Mouse (Mus musculus) hematopoietic stem cell, adult 5-6 weeks (primary cell): ENCODE measurements around the gene Rnft2. TPM values are rescaled to one million over a fixed set of nuclear protein-coding genes. Genes with fewer than 3 reads are reported as not detected.

Experiments used
- ATAC-seq, 2 experiments: fragments of 125-278 bp in 1 of 2; replicated peaks in 1 of 2; 2 replicates each; pipeline ENCODE4 v1.8.0; 2016 to 2017; ENCODE audit warnings: inconsistent platforms in 2 of 2, mild to moderate bottlenecking in 2 of 2, moderate number of reproducible peaks in 2 of 2, low read depth in 1 of 2, moderate TSS enrichment in 1 of 2; ENCODE audit not compliant: low FRiP score in 2 of 2, poor library complexity in 2 of 2, severe bottlenecking in 2 of 2, insufficient read depth in 1 of 2, low TSS enrichment in 1 of 2
- total RNA-seq: library from RNA; stranded (forward); fragments of 172-1452, 232-1000 nt; gene quantifications from 2 replicates; pipeline ENCODE4 v1.2.3, GENCODE M21; 2017

Rnft2 gene
- total RNA-seq, 1 experiment from 2014 or later: not detected

DNA sequence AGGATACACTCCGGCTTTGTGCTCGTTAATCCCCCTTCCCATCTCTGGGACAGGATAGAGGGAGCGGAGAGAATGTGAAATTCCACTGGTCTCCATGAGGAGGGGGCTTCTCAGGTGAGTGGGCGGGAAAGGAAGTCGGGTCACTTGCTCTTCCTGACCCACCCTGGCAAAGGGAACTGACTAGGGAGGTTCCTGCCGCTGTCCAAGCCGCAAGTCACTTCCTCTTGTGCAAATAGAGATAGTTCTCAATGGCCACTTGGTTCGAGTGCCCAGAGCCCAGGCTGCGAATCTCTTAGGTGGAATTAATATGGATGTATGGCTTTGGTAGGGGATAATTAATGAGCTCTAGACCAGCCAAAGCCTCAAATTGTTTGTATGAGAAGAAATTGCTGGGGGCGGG is 15.1 kb upstream of the Rnft2 start:
- peak in 1 of 2 experiments; percentile 61; a peak in 1 of 4 replicates for ATAC-seq

DNA sequence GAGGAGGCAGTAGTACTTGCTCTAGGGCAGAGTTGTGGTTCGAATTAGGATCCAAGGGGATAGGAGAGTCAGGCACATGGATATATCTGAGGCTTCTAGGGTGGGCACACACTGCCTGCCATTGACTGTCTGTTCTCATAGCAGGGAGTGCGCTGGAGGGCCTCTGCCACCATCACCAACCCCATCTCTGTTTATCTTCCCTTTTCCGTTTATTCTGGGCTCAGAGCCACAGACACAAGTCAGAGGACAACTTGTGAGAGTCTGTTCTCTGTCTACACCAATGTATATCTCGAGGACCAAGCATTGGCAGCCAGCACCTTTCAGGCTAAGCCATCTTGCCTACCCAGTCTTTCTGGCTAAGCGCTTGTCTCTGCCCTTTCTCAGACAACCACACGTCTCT is 14.7 kb upstream of the Rnft2 start:
- ATAC-seq: peak in 1 of 2 experiments; percentile 37; a peak in 2 of 4 replicates

DNA sequence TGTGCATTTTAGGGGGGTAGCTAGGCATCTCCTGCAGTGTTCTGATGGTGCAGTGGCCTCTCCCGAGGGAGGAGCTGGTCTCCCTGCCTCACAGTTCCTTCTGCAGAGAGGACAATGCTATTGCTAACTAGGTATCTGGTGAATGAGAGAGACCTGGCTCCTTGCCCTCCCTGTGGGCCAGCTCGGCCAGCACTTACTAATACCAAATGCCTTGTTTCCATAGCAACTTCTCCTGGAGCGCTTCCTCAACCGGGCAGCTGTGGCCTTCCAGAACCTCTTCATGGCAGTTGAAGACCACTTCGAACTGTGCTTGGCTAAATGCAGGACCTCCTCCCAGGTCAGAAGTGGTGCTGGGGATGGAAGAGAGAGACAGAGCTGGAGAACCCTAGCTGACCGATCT is 14.2 kb upstream of the Rnft2 start:
- ATAC-seq: no peak

DNA sequence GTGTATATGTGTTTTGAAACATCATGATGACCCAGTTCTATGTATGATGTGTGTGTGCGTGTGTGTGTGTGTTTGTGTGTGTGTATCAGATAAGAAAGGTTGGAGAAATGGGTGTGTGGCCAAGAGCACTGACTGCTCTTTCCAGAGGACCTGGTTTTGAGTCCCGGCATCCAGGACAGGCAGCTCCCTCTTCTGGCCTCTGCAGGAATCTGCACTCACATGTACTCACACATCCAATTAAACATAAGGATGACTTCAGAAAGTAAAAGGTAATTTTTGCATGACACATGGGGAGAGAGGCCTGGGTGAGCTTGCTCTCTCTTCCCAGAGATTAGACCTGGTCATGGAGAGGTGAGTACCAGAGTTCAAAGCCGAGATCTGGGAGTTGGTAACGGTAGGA is 12.1 kb upstream of the Rnft2 start:
- ATAC-seq: no peak

DNA sequence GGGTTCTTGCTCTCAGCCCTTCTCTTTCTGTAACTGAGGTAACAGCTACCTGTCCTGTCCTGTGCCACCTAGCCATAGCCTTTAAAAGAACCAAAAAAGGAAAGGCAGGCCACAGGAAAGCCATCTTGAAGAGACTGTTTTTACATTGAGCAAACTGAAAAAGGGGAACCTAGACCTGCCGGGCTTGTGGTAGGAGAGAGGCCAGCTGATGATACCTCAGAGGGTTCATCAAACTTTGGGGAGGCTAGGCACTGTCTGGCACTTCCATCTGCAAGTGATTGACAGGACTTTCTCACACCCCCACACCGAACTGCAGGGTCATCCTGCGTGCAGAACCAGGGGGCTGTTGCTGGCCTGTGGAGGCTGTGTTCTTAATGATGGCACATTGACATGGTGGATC is 8.6 kb upstream of the Rnft2 start:
- ATAC-seq: peak; percentile 53 to 73

DNA sequence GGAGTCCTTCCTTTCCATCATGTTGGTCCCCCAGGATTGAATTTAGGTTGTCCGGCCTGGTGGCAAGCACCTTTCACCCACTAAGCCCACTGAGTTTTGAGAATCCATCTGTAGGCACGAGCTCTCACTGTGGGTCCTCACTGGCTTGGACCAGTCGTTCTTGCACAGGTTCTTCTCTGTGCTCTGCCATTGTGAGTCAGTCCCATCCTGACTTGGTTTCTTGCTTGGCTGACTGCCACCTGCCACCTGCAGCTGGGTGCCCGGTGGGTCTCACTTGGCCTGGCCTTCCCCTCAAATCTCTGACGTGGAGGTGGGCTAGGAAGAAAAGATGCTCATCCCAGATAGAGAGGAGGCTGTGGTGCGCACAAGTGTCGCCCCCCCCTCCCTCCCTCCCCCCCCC is 6.1 kb upstream of the Rnft2 start:
- no peak for ATAC-seq

DNA sequence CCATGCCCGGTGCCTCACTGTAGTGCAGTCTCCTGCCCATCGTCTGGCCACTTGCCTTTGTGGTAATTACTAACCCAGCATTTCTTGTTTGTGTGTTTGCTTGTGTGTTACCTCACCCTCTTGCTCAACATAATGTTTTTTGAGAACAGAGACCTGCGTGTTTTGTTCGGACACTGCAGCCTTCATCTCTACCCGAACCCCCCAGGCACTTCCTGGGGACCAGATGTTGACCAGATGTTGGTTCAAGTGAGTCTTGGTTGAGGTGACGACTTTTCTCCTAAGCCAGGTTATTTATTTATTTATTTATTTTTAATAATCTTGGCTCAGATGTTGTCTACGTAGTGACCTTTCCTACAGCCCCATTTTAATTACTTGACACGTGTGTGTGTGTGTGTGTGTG is 2.5 kb upstream of the Rnft2 start:
- no peak for ATAC-seq

DNA sequence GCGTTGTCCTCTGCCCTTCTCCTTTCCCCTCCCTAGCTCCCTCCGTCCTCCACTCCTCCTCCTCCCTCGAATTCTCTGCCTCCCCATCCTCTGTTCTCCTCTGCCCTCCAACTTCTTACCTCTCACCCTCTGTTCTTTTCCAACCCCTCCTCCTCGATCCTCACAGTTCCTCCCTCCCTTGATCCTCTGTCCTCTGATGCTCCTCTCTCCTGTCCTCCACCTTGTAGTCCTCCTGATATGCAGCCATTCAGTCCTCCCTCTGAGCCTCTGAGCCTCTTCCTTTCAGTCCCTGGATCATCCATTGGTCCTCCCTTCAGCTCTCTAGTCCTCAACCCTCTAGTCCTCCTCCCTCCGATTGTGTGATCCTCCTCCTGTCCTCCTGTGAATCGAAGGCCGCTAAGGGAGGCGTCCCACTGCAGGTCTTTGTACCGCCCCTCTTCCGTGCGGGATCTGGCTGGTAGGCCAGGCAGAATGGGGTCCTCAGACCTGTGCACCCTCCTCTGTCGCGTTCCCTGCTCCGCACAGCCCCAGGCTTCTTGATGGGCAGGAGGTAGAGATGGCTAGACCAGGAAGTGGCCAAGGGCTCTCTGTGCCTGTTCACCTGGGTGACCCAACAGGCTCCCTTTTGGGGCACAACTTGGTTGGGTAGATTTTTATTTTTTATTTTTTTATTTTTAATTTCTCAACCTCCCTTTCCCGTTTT is 841 bp upstream of the Rnft2 start:
- ATAC-seq: no peak

DNA sequence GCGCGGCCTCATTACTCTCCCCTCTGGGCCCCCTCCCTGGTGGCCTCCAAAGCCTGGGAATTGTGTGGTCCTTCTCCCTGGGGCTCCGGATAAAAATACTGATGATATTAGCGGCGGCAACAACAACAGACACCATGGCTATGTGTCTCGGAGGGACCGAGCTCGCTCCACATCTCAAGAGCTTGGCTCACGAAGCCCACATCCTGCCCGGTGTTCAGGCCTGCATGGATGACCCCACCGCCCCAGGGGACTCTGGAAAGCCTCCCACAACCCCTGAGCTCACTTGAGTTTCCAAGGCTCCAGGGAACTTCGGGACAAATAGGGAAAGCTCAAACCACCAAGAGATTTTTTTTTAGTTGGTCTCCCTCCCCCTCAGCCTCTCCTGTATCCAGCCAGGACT is 5.2 kb downstream of the Rnft2 start:
- ATAC-seq: no peak

DNA sequence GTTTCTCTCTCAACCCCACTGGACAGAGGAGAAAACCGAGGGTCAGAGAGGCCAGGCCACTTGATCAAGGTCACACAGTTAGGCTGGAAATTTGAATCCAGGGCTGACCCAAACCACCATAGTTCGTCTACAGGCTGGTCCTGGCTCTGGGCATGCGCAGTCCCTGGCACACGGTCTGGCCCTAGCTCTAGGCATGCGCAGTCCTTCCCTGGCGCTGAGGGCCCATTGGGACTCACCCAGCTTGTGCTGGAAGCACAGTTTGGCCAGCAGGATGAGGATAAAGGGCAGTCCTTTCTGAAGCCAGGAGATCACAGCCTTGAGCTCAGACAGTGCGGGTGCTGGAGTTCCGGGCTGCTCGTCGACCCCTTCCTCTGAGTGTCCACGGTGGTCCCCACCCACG is 8.0 kb downstream of the Rnft2 start:
- ATAC-seq: no peak

DNA sequence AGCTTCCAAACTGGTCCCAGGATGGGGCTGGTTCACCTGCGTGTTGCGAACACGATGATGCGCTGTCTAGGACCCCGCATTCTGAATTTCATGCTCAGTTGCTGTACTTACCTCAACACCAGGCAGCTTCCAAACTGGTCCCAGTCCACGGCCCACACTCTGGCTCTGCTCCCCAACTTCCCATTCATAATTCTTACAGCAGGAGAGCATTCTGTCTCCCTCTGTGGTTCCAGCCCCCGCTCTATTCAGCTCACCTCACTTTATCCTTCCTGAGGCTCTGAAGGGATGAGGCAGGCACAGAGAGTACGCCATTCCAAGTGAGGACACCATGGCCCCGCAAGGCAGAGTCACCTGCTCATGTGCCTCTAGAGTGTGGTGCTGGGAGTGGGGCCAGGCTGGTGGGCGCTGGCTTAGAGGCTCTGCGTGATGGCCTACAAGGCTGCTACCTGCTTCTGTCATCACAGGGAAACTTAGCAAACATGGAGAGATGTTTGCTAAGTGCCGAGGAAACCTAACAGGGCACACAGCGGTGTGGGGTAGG is 14.8 kb downstream of the Rnft2 start:
- no peak for ATAC-seq

DNA sequence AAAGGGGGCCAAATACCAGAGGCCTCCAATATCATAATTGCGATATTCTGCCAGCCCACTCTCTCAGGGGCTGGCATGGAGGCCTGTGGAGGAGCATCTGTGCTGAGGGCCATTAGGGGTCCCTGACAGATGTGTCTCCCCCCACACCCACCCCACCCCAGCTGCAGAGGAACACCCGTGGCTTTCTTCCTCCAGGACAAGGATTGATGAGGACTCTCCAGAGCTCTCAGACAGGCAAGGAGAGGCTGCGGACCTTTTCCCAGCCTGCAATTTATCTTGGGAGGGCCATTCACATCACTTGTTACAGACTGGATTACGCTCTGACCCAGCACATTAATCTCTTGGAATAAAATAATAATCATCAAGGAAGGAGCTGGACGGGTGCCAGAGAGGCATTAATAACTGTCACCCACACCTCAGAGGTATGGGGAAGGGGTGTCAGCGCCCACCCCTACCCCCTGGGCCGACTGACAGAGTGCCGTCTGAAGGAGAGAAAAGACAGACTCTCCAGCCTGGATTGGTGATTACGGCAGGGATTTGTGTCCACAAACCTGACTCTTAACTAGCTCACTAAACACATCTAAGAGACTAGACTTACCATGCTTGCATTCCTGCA is 21.7 kb downstream of the Rnft2 start:
- no peak for ATAC-seq

DNA sequence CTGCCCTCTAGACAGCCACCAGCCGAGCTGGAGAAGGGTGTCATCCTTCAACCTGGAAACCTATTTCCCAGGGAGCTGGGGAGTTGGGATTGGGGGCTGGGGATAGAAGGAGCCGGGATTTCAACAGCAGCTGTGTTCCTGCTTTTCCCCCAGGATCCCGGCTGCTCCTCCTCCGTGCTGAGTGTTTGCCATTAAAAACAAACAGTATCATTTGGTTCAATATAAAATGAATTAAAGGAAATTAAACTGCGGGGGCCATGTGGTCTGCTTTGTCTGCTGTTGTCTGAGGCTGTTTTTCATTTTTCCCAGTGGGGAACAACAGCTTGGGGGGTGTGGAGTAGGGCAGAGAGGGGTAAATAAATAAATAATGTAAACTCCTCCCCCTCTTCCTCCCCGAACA is 27.5 kb downstream of the Rnft2 start:
- ATAC-seq: no peak

DNA sequence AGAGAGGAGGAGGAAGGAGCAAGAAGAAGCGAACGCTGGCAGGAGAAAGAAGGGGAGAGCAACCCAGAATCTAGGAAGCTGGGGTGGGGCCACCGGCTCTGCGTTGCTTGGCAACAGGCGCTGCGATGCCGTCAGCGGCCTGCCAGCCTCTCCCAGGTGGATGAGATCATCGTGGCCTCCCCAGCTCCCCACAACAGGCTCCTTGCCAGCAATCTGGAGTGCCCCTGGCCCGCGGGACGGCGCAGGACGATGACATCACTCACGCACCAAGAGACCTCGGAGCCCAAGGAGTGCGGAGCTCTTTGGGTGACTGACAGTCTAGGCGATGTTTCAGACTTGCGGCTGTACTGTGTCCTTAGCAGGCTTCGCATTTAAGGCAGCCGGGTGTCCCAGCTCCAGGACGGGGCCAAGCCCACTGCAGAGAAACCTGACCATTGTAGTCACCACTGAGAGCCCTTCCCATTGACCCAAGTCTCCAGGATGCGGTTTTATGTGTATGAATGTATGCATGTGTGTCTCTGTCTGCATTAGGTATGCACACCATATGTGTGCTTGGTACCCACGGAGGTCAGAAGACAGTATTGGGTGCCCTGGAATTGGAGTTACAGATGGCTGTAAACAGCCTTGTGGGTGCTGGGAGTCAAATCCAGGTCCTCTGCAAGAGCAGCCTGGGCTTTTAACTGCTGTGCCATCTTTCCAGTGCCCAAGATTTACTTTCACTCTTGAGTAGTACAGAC is 30.3 kb downstream of the Rnft2 start:
- ATAC-seq: peak in 1 of 2 experiments; percentile 56; a peak in 2 of 4 replicates

DNA sequence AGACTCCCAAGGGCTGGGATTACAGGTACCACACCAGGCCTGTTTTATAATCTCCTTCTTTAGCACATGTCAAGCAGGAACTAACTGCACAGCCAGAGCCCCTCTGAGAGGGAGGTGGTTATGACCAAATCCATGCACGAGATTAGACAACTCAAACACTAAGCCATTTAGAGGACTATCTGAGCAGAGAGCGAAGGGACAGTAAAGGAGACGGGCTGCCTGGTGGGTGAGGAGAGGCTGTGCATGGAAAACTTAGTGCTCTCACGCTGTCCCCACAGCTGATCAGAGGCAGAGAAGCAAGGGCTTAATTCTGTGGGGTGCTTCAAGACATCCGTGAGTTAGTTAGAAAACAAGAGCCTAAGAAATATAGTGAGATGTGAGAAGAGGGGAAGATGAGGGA is 30.9 kb downstream of the Rnft2 start:
- no peak for ATAC-seq

DNA sequence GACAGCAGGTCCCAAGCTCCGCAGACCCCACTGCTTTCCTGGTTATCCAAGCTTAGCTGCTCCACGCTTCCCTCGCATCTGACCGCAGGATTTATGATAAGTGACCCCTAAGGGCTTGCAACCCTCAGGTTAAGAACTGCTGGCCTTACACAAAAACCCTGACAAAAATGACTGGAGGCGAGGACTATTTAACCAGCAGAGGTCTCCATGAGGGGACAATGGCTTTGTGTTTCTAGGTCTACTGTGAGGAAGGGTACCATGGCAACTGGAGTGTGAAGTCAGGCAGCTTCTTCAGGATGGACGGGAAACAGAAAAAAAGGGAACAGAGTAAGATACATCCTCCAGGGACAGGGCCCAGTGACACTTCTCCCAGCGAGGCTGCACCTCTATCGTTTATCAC is 39.1 kb downstream of the Rnft2 start:
- ATAC-seq: no peak

DNA sequence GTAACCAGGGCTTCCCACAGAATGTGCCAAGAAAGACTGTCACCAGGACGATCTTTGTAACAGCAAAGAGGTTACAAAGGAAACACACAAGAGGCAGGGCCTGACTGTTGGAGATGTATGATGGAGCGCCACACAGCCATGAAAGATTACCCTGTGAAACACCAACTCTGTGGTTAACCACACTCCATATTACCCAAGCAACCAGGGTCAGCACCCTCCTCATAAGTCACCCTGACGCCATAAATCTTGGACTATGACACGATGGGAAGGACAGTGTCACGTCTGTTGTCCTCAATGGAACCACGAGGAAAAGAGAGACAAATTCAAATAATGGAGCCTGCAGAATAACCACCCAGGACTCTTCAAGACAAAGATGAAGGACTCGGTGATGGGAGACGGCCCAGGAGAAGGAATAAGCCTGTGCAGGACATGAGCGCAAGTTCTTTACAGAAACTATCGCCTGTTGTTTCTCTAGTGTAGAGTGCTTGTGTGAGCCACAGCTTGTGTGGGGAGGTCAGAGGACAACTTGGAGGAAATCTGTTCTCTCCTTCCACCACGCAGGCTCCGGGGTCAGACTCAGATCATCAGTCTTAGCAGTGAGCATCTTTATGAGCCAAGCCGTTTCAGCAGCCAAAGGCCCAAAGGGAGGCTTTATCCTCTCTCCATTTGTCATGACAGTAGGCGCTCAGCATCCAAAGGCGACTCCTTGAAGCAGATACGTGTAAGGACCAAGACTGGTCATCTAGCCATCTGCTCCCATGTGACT is 40.1 kb downstream of the Rnft2 start:
- ATAC-seq: peak; percentile 42 to 43; a peak in 3 of 4 replicates

DNA sequence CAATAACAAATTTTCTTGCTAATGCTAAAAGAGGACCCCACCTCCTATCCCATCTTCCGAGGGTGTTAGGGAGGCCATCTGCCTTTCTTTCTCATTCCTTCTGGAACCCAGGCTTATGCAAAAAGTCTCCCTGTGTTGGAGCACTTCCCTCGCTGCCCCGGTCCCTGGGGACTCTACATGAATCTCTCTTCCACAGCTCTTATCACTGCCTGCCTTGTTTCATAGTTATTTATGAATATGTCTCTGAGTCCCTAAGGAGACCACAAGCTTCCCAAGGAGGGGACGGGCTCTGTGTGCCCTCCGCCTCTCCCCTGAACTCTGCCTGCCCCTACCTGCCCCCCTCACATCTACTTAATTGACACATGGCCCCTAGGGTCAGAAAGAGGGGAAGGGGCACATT is 45.2 kb downstream of the Rnft2 start:
- ATAC-seq: no peak
